Mouse (Mus musculus) telencephalon, adult 2 months (tissue): Measurements from ENCODE around the gene Lsm14b.

ENCODE experiments used
- DNase-seq: peaks from one replicate; pipeline ENCODE4 v3.0.0-alpha.2; 2011; ENCODE audit warnings: low read depth, low spot score

The Lsm14b gene

GRCm38 (mm10) chr2:180017632-180018031 lies 7.2 kb upstream of the Lsm14b start:
- DNase-seq: no peak

- no peak for DNase-seq
Measured at GRCm38 (mm10) chr2:180018573-180018972, 6.2 kb upstream of the Lsm14b start.

GRCm38 (mm10) chr2:180020091-180020661 lies 4.6 kb upstream of the Lsm14b start:
- DNase-seq: peak; percentile 44

- no peak for DNase-seq
Measured at GRCm38 (mm10) chr2:180020919-180021318, 3.9 kb upstream of the Lsm14b start.

- DNase-seq: no peak
Measured at GRCm38 (mm10) chr2:180022751-180023150, 2.0 kb upstream of the Lsm14b start.

GRCm38 (mm10) chr2:180025135-180025860 lies 511 bp downstream of the Lsm14b start:
- no peak for DNase-seq

GRCm38 (mm10) chr2:180025861-180026200 lies 1.0 kb downstream of the Lsm14b start:
- DNase-seq: no peak

GRCm38 (mm10) chr2:180027768-180028167 lies 3.0 kb downstream of the Lsm14b start:
- DNase-seq: no peak

GRCm38 (mm10) chr2:180031270-180031669 lies 6.5 kb downstream of the Lsm14b start:
- no peak for DNase-seq

GRCm38 (mm10) chr2:180032925-180033324 lies 8.1 kb downstream of the Lsm14b start:
- DNase-seq: no peak

GRCm38 (mm10) chr2:180033956-180034355 lies 9.2 kb downstream of the Lsm14b start:
- no peak for DNase-seq

- DNase-seq: no peak
Measured at GRCm38 (mm10) chr2:180034753-180035152, 10.0 kb downstream of the Lsm14b start.

GRCm38 (mm10) chr2:180040406-180040805 lies 15.6 kb downstream of the Lsm14b start:
- DNase-seq: no peak

- no peak for DNase-seq
Measured at GRCm38 (mm10) chr2:180041577-180042255, 16.9 kb downstream of the Lsm14b start.

GRCm38 (mm10) chr2:180042256-180042857 lies 17.6 kb downstream of the Lsm14b start, which contains the start of the genes Psma7 and Ss18l1:
Gene Psma7 (minus strand): TSS chr2:180042433.
Gene Ss18l1 (plus strand): TSS chr2:180042509.
- DNase-seq: no peak

GRCm38 (mm10) chr2:180042858-180043515 lies 18.2 kb downstream of the Lsm14b start:
- no peak for DNase-seq

- DNase-seq: no peak
Measured at GRCm38 (mm10) chr2:180045283-180045682, 20.5 kb downstream of the Lsm14b start.

GRCm38 (mm10) chr2:180047580-180047979 lies 22.8 kb downstream of the Lsm14b start:
- no peak for DNase-seq

- no peak for DNase-seq
Measured at GRCm38 (mm10) chr2:180047980-180048635, 23.3 kb downstream of the Lsm14b start.

- DNase-seq: peak; percentile 52
Measured at GRCm38 (mm10) chr2:180050986-180051385, 26.2 kb downstream of the Lsm14b start.
